Mouse (Mus musculus) heart, postnatal 36 days (tissue): ENCODE measurements around the gene Egln1. TPM values are rescaled to one million over a fixed set of nuclear protein-coding genes. Genes with fewer than 3 reads are reported as not detected.

Experiments
- DNase-seq, 2 experiments: peaks; one replicate each; pipeline ENCODE4 v3.0.0; 2021 to 2022
- intact Hi-C: fragments of 180-260 bp; cut with DNase I; formaldehyde crosslinking; loops from one replicate; pipeline ENCODE4 v1.15.1; 2025
- total RNA-seq, 2 experiments: library from RNA; stranded (reverse); gene quantifications; 2 replicates each; pipeline ENCODE4 v1.2.3; 2021

The Egln1 gene
- total RNA-seq, 2 experiments from 2014 or later = 294 to 306 TPM

DNA sequence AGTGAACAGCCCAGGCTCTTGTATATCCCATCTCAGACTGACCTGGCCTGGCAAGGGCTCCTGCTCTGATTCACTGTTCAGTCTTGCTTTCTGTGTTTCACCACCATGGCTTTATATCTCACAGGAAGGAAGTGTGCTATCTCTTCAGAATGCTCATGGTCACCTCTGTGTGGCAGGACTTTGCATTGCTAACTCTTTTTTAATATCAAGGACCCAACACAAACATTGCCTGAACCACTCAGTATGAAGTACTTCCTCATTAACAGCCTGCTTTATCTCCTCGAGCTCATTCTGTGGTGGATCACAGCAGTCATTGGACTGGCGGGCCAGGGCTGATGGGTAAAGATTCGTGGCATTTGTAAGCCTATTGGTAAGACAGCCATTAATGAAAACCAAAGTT is 82.5 kb downstream of the Egln1 start:
- no peak for DNase-seq
- intact Hi-C loops = no loop called here

DNA sequence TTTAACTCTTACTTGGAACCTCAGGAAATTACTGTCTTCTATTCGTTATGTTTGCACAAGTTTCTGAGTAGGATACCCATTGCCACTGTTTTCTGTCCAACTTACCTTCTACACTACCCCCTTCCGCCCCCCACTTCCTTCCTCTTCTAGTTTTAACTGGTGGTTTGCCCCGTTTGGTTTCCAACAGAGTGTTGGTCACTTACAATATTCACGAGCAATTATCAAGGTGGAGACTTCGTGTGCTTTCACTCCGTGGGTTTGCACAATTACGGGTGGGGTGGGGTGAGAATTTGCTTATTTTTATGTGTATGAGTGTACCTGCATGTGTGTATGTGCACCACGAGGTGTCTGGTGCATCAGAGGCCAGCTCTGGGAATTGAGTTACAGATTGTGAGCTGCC is 85.4 kb downstream of the Egln1 start:
- intact Hi-C loops = loop anchor here (2.0 kb wide), 1 partner anchor 33 kb away; the partner anchor contains the start of genes Exoc8 and Sprtn
- no peak for DNase-seq

DNA sequence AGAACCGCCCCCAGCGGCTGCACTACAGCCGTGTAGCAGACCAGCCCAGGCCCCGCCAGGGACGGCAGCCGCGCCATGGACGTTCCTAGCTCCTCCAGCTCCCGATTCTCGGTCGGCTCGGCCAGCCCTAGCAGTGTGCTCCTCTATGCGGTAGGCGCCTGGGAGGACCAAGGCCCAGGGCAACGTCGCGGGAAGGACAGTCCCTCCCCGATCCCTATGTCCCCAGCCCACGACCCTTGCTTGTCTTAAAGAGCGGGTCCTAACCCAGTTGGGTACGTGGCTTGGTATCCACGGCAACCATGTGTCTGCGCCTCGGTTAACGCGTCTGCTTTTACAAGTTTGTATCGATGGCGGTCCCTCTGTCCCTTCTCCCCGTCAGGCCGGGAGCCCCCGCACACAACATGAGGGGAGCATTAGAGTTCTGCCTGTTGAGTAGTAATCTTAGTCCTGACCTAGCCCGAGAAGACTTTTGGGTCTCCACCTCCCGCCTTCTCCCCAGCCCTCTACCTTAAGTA is 85.9 kb downstream of the Egln1 start:
- intact Hi-C loops = no loop called here
- no peak for DNase-seq

DNA sequence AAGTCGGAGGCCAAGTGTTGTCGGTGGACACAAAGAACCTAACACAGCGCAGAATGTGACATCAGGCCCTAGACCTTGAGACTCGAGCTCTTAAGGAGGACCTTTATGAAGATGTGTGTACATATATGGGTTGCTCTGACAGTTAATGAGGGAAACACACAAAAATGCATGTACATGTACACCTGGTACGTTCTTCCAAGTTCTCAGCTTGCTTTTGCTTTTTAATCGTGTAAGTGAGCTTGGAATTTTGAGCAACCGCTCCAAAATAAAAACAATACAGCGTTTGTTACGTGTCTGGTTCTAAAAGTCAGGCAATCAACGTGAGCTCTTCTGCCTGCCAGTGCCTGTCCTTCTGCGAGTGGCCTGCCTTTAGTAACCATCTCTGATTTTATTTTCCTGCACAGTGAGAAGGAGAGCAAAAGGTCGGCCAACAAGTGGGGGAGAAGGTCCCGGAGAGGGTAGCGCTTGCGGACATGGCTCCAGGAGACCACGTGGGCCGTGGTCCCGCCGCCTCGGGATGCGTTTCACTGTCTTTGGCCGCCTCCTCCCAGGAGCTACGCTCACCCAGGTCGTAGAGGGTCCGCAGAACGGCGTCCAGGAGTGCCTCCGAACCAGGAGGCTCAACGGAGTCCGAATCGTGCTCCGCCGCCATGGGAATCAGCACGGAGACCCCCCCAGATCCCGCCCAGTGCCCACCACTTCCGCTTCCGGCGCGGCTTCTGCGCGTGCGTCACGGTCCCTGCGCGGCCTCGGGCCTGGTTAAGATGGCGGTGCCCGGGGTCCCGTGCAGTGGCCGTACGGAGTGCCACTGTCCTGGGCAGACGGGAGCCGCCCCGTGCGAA is 86.6 kb downstream of the Egln1 start, which contains the start of the genes Gnpat and 2810004N23Rik:
TSS of gene Gnpat (plus strand) at position 713 of the 842 bp plus-strand sequence.
TSS of gene 2810004N23Rik (minus strand) at position 800 of the 842 bp plus-strand sequence.
- intact Hi-C loops = no loop called here
- peak; percentile 95 to 98 for DNase-seq

DNA sequence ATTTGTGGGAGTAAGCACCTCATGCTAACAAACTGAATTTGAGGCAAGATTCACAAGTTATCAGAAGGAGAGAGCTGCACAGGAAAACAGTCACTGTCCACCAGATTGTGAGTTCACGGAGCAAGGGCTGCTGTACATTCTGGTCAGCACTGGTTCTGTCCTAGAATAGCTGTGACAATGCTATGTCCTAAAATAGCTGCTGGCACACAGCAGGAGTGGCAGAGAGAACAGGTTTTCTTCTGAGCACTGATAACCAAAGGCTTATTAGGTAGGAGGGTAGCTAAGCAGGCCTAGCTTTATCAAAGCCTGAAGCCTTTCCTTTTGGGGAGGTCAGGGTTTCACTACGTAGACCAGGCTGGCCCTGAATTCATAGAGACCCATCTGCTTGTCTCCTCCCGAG is 88.9 kb downstream of the Egln1 start:
- no peak for DNase-seq

DNA sequence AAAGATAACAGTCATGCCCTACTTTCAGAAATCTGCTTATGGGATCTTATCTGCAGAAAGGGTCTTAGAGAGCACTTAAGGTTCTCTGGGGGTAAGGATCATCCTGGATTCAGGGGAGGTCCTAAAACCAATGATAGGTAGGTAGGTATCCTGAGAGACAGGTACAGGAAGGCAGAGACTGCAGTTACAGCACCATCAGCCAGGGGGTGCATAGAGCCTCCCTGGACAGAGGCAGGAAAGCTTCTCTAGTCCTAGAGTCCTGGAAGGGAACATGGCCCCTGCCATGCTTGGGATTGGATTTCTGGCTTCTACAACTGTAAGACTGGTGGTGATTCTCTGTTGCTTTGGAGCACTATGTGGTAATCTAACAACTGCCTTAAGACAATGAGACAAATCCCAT is 89.7 kb downstream of the Egln1 start:
- intact Hi-C loops = no loop called here
- DNase-seq = no peak

More for the DNA sequence above, 88.9 kb downstream of the Egln1 start:
- intact Hi-C loops = no loop called here

Other genes starting within 250 kb of the Egln1 start
- gene Ttc13, start 227.3 kb downstream of the Egln1 start, total RNA-seq = 10 to 100 TPM; 16.7 to 17.4 TPM
- 1 to 10 TPM; 3.6 to 5.6 TPM for gene Arv1, start 227.2 kb downstream of the Egln1 start, total RNA-seq
- 1 to 10 TPM in 1 of 2 experiments, under 1 TPM in 1; 0.75 to 1.6 TPM for gene Fam89a, start 197.5 kb downstream of the Egln1 start, total RNA-seq
- under 1 TPM; 0.36 to 0.68 TPM for gene Trim67, start 156.2 kb downstream of the Egln1 start, total RNA-seq
- 100 to 1,000 TPM; 174 to 194 TPM for gene Gnpat, start 86.3 kb downstream of the Egln1 start, total RNA-seq
- 10 to 100 TPM; 44.8 to 47.4 TPM for gene 2810004N23Rik, start 86.2 kb downstream of the Egln1 start, total RNA-seq
- 10 to 100 TPM; 18.5 to 22.8 TPM for gene Exoc8, start 51.6 kb downstream of the Egln1 start, total RNA-seq
- gene Sprtn, start 51.4 kb downstream of the Egln1 start, total RNA-seq = 10 to 100 TPM; 12.2 to 12.8 TPM
- 10 to 100 TPM; 73.6 to 80.4 TPM for gene Tsnax, start 63.7 kb upstream of the Egln1 start, total RNA-seq
- 1 to 10 TPM; 2.2 to 2.9 TPM for gene Disc1, start 104.9 kb upstream of the Egln1 start, total RNA-seq